Mouse (Mus musculus): ENCODE data around the gene Fam186a. TPM values are rescaled to one million over a fixed set of nuclear protein-coding genes. Genes with fewer than 3 reads are reported as not detected.
"Not testable (repeated sequence)": the region's sequence is repeated elsewhere in the genome, so short reads cannot be mapped to it uniquely, and the experiment has no call there.

The Fam186a gene
- total RNA-seq, 2 experiments from 2014 or later: 0.13 to 0.23 TPM

GRCm38 (mm10) chr15:99931231-99931630 lies 35.6 kb downstream of the Fam186a start:
- no peak for DNase-seq

GRCm38 (mm10) chr15:99919601-99920158 lies 47.2 kb downstream of the Fam186a start:
- DNase-seq: no peak

GRCm38 (mm10) chr15:99917264-99917663 lies 49.6 kb downstream of the Fam186a start:
- DNase-seq: no peak

GRCm38 (mm10) chr15:99914613-99915012 lies 52.2 kb downstream of the Fam186a start:
- DNase-seq: no peak

- DNase-seq: no peak
Observed at GRCm38 (mm10) chr15:99911785-99912184, 55.1 kb downstream of the Fam186a start.

- DNase-seq: peak in 1 of 2 experiments; percentile 37
Observed at GRCm38 (mm10) chr15:99909339-99909996, 57.4 kb downstream of the Fam186a start.

GRCm38 (mm10) chr15:99907514-99907913 lies 59.3 kb downstream of the Fam186a start:
- DNase-seq: no peak

GRCm38 (mm10) chr15:99907041-99907440 lies 59.8 kb downstream of the Fam186a start:
- DNase-seq: no peak

- no peak for DNase-seq
Observed at GRCm38 (mm10) chr15:99904841-99905240, 62.0 kb downstream of the Fam186a start.

GRCm38 (mm10) chr15:99904333-99904732 lies 62.5 kb downstream of the Fam186a start:
- DNase-seq: peak; percentile 85

- DNase-seq: no peak
Observed at GRCm38 (mm10) chr15:99903227-99903626, 63.6 kb downstream of the Fam186a start.

GRCm38 (mm10) chr15:99902786-99903185 lies 64.1 kb downstream of the Fam186a start:
- DNase-seq: no peak

GRCm38 (mm10) chr15:99896621-99897020 lies 70.2 kb downstream of the Fam186a start:
- no peak for DNase-seq

- DNase-seq: no peak
Observed at GRCm38 (mm10) chr15:99891355-99891754, 75.5 kb downstream of the Fam186a start.

- peak in 1 of 2 experiments; percentile 22 for DNase-seq
Observed at GRCm38 (mm10) chr15:99890412-99891236, 76.2 kb downstream of the Fam186a start.

GRCm38 (mm10) chr15:99889275-99889874 lies 77.5 kb downstream of the Fam186a start:
- DNase-seq: no peak

GRCm38 (mm10) chr15:99887130-99887529 lies 79.7 kb downstream of the Fam186a start:
- not testable (repeated sequence) for DNase-seq

GRCm38 (mm10) chr15:99884038-99884437 lies 82.8 kb downstream of the Fam186a start:
- no peak for DNase-seq

GRCm38 (mm10) chr15:99878541-99878940 lies 88.3 kb downstream of the Fam186a start:
- DNase-seq: peak in 1 of 2 experiments; percentile 32

GRCm38 (mm10) chr15:99875334-99875869 lies 91.5 kb downstream of the Fam186a start, which contains the start of gene Lima1:
TSS of gene Lima1 (minus strand) at chr15:99875456.
- DNase-seq: peak; percentile 90 to 95

GRCm38 (mm10) chr15:99874612-99875333 lies 92.1 kb downstream of the Fam186a start:
- DNase-seq: peak in 1 of 2 experiments; percentile 20
